Mouse (Mus musculus) brain, embryonic 14.5 days (tissue): ENCODE results near the gene Susd6.

Source experiments
- CTCF ChIP-seq: fragments of 200-500 bp; IDR thresholded peaks from 2 replicates; pipeline ENCODE4 v1.5.1; 2012; ENCODE audit warnings: inconsistent platforms, mild to moderate bottlenecking, moderate library complexity, borderline replicate concordance; ENCODE audit not compliant: insufficient read depth, insufficient read length; ENCODE audit errors: extremely low read depth
- POLR2A ChIP-seq: fragments of 200-500 bp; IDR thresholded peaks from 2 replicates; pipeline ENCODE4 v1.6.1; 2012; ENCODE audit warnings: mild to moderate bottlenecking, inconsistent platforms, borderline replicate concordance; ENCODE audit not compliant: poor library complexity, insufficient read depth, insufficient read length, severe bottlenecking; ENCODE audit errors: extremely low read depth

DNA sequence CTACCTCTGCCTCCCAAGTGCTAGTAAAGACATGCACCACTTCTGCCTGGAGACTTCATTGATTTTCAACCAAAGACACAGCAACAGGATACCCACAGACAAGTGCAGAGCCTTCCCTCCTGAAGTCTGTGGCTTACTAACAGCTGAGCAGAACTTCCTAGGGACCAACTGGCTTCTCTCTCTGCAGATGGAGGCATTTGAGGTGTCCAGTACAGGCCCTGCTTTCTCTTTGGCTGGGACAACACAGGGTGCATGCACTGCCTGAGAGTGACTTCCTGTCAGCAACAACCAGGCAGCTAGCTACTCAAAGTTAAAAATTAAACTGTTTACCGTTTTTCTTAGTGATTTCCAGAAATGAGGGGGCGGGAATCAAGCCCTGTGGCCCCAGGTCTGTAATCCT, 96.7 kb downstream of the Susd6 start:
- TF ChIP-seq CTCF, result no peak
- TF ChIP-seq POLR2A, result no peak
